ENCODE assay signal across 27 mouse cellular contexts in genomic region chr3:36339656-36340055, GRCm38 (mm10).
"Had no signal": no experiment of that assay in that cellular context is flagged by ENCODE, and none has a peak within 500 bp of the region (broad histone marks: within the 10 kb centered on the region; RNA-seq: fewer than 3 reads in every experiment).

No protein-coding gene starts in this region.

- H3K4me3 ChIP-seq: embryonic facial prominence, embryonic 10.5 days; embryonic facial prominence, embryonic 12.5 days; embryonic facial prominence, embryonic 13.5 days; embryonic facial prominence, embryonic 15.5 days; erythroblast, embryonic 14.5 days; forebrain, embryonic 10.5 days; forebrain, embryonic 12.5 days; forebrain, embryonic 13.5 days; forebrain, embryonic 15.5 days; gastrocnemius, adult 2 months; heart, adult 2 months had no signal

- DNase-seq: cerebellum, adult 9-10 months; cerebellum, adult 9-11 months; cerebellum, postnatal 10 days; cerebellum, postnatal 14 days; cerebellum, postnatal 25 days; cerebellum, postnatal 36 days; embryo, embryonic 11 days; forebrain, postnatal 0 days; gastrocnemius, adult 2 months; gastrocnemius, postnatal 10 days; gastrocnemius, postnatal 14 days; gastrocnemius, postnatal 25 days; gastrocnemius, postnatal 36 days; heart, adult 11 months; heart, adult 18-20 months; heart, adult 2 months had no signal

- H3K4me2 ChIP-seq: embryonic facial prominence, embryonic 12.5 days; embryonic facial prominence, embryonic 13.5 days; embryonic facial prominence, embryonic 15.5 days; forebrain, embryonic 12.5 days; forebrain, embryonic 13.5 days; forebrain, embryonic 15.5 days had no signal

- ATAC-seq: forebrain, embryonic 13.5 days; forebrain, embryonic 14.5 days; forebrain, embryonic 15.5 days; forebrain, embryonic 16.5 days; forebrain, postnatal 0 days had no signal

- H3K27me3 ChIP-seq: embryonic facial prominence, embryonic 12.5 days; embryonic facial prominence, embryonic 13.5 days; embryonic facial prominence, embryonic 15.5 days; forebrain, embryonic 12.5 days; forebrain, embryonic 13.5 days; forebrain, embryonic 15.5 days had no signal

- H3K36me3 ChIP-seq: embryonic facial prominence, embryonic 10.5 days; embryonic facial prominence, embryonic 12.5 days; embryonic facial prominence, embryonic 13.5 days; embryonic facial prominence, embryonic 15.5 days; forebrain, embryonic 10.5 days; forebrain, embryonic 12.5 days; forebrain, embryonic 15.5 days had no signal
